Mouse (Mus musculus): ENCODE measurements at regions not wholly inside any gene's neighbourhood (a gene's known extent, or its start where the extent isn't known, plus 50 kb on each side); places are given as distances from the start of the nearest gene placed in this dataset.
A peak's percentile ranks its signal among the peaks of the same experiment; 100 is the strongest.

DNA sequence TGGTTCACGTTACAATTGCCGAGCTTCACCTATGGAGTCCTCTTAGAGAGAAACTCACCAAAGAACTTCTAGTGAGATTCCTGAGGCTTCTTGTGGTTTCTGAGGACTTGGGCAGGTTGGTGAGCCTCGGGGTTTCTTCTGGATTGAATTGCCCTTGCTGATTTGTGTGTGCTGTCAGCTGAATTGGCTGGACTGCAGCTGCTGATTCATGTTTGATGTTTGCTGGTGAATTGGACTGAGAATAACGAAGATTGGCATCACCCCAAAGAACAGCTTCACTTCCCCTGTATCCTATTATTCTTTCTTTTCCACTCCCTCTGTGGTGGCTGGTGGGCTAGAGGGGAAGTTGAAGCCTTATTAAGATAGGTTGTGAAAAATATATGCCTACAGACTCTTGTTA is 158.4 kb downstream of the Syk start:
- H3K4me1 ChIP-seq (replicated peaks) = peaks cover 4% of the 10 kb centered on the region; the same call in 1 of the 2 replicates
- H3K9me3 ChIP-seq = no peaks in the 10 kb centered on the region
- no peaks in the 10 kb centered on the region for H3K27me3 ChIP-seq (replicated peaks)
- ATAC-seq = no peak
- no peak overlapping the region for H3K27ac ChIP-seq
- H3K9ac ChIP-seq = no peak overlapping the region
- H3K4me2 ChIP-seq (replicated peaks) = no peak overlapping the region
- WGBS = 83% methylated on average over 4 of the region's 4 CpGs
- H3K4me3 ChIP-seq (replicated peaks) = no peak overlapping the region
- H3K36me3 ChIP-seq = no peaks in the 10 kb centered on the region

DNA sequence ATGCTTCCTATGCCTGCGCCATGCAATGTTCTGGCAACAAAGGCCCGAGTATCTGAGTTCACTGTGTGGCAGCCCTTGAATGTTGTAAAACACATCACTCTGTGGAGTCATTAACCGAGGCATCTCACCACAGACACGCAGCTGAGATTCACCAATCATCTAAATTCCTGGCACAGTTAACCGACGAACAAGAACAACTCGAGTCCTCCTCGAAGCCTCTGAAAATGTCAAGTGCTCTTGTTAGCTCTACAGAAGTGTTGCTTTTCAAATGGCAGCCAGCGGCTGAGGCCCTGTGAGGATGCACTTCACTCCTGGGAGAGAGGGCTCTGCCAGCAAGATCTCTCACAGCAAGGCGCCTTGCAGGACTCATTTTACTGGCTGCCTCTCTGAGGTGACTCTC is 173.0 kb downstream of the Syk start:
- no peak overlapping the region for H3K27ac ChIP-seq
- H3K4me2 ChIP-seq (replicated peaks) = no peak overlapping the region
- WGBS = 67% methylated on average over 10 of the region's 10 CpGs
- no peak overlapping the region for H3K4me3 ChIP-seq (replicated peaks)
- no peak for ATAC-seq
- H3K9ac ChIP-seq = no peak overlapping the region
- no peaks in the 10 kb centered on the region for H3K27me3 ChIP-seq (replicated peaks)
- no peaks in the 10 kb centered on the region for H3K9me3 ChIP-seq
- H3K36me3 ChIP-seq = no peaks in the 10 kb centered on the region
- no peaks in the 10 kb centered on the region for H3K4me1 ChIP-seq (replicated peaks)

DNA sequence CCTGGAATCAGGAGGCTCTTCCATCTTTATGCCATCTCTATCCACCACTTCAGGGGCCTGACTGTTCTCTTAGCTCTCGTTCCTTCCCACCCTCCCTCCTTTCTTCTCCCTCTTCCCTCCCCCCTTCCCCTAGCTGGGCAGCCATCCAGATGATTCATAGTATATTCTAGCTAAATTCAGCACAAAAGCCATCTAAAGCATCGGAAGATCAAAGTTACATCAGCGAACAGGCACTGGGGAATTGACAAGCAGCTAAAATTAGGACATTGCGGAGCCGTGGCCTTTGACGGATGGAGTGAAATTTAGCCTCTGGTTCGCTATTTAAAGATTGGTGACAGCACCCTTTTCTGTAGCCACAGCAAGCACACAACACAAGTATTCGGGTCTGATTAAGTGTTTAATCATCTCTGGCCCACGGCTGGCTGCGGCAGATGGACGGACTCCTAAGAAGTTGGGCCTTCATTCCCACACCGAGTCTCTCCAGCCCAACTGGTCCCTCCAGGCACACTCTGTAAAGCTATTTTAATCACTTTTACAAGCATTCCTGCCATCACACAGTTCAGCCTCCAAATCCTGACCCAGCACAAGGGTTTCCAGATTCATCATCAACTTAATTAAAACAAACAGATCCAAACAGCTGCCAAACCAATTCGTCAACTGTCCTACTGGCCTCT is 163.8 kb downstream of the Auh start:
- H3K9ac ChIP-seq = no peak overlapping the region

DNA sequence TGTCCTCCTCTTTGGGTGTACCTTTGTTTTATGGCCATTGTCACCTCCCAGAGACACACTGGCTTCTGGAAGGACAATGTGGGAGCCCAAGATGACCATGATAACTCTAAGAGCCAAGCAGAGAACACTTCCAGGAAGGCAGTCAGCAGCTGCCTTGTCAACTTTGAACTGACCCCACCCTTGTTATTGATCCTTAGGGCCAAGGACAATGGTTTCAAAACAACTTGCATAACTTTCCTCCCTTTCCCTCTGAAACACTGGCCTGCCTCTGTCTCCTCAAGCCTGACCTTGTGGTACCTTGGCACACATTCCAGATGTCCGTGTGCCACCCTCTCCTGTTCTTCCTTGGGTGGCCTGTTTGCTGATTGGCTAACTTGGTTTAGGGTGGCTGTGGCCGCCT is 163.2 kb downstream of the Auh start:
- Histone ChIP-seq H3K9ac (no peak overlapping the region), H3K36me3 (no peaks in the 10 kb centered on the region), H3K4me1 (replicated peaks) (peaks cover 29% of the 10 kb centered on the region; the same call in 1 of the 2 replicates), H3K27ac (peak overlapping the region; percentile 65), H3K4me2 (replicated peaks) (no peak overlapping the region), H3K27me3 (replicated peaks) (no peaks in the 10 kb centered on the region), H3K4me3 (replicated peaks) (no peak overlapping the region), H3K9me3 (no peaks in the 10 kb centered on the region)
- WGBS = 73% methylated on average over 2 of the region's 2 CpGs
- peak; percentile 39; the same call in 1 of the 2 replicates for ATAC-seq

More for the DNA sequence above, 163.8 kb downstream of the Auh start:
- H3K27ac ChIP-seq = peak overlapping the region; percentile 65
- peak; percentile 62 for ATAC-seq
- 25% methylated on average over 13 of the region's 13 CpGs for WGBS
- no peak overlapping the region for H3K4me3 ChIP-seq (replicated peaks)
- H3K9me3 ChIP-seq = no peaks in the 10 kb centered on the region
- no peaks in the 10 kb centered on the region for H3K36me3 ChIP-seq
- H3K27me3 ChIP-seq (replicated peaks) = no peaks in the 10 kb centered on the region
- no peak overlapping the region for H3K4me2 ChIP-seq (replicated peaks)
- H3K4me1 ChIP-seq (replicated peaks) = peaks cover 29% of the 10 kb centered on the region; the same call in 1 of the 2 replicates

DNA sequence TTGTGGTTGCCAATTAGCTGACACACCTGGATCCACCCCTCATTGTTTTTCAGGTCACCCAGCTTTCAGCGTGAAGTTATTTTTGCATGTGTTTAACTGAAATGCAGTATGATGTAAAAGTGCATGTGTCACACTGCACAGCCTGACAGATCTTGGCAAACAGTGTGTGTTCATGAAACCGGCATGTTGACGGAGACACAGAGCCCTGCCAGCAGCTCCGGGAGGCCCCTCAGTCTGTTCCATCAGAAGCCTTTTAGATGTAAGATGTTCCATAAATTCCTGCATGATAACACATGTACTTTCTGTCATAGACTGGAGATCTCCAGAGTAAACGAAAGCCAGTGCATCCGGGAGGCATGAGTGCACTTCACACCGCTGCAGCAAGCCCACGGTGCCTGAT is 159.5 kb downstream of the Auh start:
- peaks cover 26% of the 10 kb centered on the region; the same call in 1 of the 2 replicates for H3K4me1 ChIP-seq (replicated peaks)
- 47% methylated on average over 8 of the region's 8 CpGs for WGBS
- H3K9ac ChIP-seq = no peak overlapping the region
- no peak overlapping the region for H3K4me3 ChIP-seq (replicated peaks)
- ATAC-seq = 0 out of 2 replicates have a peak, but pooled peaks have one; percentile 32
- H3K27me3 ChIP-seq (replicated peaks) = no peaks in the 10 kb centered on the region
- no peaks in the 10 kb centered on the region for H3K9me3 ChIP-seq
- no peak overlapping the region for H3K4me2 ChIP-seq (replicated peaks)
- no peak overlapping the region for H3K27ac ChIP-seq
- no peaks in the 10 kb centered on the region for H3K36me3 ChIP-seq

DNA sequence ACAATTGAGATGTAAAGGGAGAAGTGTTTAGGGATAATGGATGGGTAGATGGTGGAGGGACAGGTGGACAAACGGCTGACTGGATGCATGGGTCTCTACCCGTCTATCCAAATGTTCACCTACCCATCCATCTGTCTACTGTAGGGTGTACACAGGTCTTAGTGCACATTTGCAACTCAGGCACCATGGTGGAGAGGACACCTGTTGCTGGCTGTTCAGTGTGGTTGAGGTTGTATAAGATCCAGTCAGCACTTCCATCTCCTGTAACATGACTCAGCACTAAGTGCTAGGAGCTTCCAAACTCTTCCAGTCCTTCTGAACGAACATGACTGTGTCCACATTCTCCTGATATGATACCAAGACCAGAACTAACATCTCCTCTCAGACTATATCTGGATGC is 158.0 kb downstream of the Auh start:
- no peak overlapping the region for H3K27ac ChIP-seq
- H3K4me3 ChIP-seq (replicated peaks) = no peak overlapping the region
- 91% methylated on average over 3 of the region's 3 CpGs for WGBS
- no peaks in the 10 kb centered on the region for H3K27me3 ChIP-seq (replicated peaks)
- peaks cover 11% of the 10 kb centered on the region; the same call in 1 of the 2 replicates for H3K4me1 ChIP-seq (replicated peaks)
- no peak for ATAC-seq
- H3K9me3 ChIP-seq = no peaks in the 10 kb centered on the region
- H3K9ac ChIP-seq = no peak overlapping the region
- H3K36me3 ChIP-seq = no peaks in the 10 kb centered on the region
- H3K4me2 ChIP-seq (replicated peaks) = no peak overlapping the region

DNA sequence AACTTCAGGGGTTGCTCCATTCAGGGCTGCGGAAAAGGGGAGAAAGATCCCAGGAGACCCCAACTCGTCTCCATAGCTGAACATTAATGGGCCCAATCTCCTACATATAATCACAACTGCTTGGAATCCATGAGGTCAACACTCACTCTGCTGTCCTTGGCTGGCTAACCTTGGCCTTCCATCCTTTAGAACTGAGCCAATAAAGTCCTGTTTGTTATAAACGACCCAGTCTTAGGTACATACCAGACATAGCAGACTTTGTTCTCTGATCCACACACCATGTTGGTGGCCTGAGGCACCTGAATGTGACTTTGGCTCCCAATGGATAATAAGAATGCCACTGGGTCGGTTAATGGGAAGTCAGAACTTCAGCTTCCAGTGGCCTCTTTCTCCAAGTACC is 157.4 kb downstream of the Auh start:
- H3K27ac ChIP-seq = no peak overlapping the region
- H3K4me1 ChIP-seq (replicated peaks) = peaks cover 10% of the 10 kb centered on the region; the same call in 1 of the 2 replicates
- H3K36me3 ChIP-seq = no peaks in the 10 kb centered on the region
- H3K9ac ChIP-seq = no peak overlapping the region
- WGBS = 76% methylated on average over 4 of the region's 4 CpGs
- no peak overlapping the region for H3K4me2 ChIP-seq (replicated peaks)
- H3K4me3 ChIP-seq (replicated peaks) = no peak overlapping the region
- H3K27me3 ChIP-seq (replicated peaks) = no peaks in the 10 kb centered on the region
- H3K9me3 ChIP-seq = no peaks in the 10 kb centered on the region
- ATAC-seq = no peak

DNA sequence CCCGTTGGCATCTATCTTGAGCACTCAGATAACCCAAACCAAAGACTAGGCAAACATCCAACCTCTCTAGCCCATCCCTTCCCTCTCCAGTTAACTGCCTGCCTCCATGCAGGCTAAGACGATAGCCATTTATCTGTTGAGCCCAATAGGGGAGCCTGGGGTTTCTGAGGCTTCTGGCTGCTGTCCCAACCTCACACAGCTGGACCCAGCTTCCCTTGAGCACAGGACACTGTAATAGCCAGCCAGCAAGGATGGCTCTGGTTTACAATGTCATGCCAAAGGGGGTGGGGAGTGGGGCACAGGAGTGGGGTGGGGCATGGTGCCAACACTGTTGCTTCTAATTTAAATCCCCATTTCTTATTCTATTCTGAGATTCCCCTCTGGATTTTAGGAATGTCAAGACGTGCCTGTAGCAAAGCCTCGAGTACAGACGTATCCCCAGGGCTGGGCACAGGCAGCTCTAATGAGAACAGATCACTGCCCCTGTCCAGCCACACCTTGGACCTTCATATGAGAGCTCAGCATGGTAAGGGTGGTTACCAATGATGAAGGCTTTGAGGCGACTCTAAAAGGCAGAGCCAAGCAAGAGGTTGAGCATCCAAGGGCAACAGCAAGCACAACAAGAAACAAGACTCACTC is 152.0 kb downstream of the Auh start:
- H3K27ac ChIP-seq = no peak overlapping the region
- no peaks in the 10 kb centered on the region for H3K27me3 ChIP-seq (replicated peaks)
- no peaks in the 10 kb centered on the region for H3K36me3 ChIP-seq
- ATAC-seq = 0 out of 2 replicates have a peak, but pooled peaks have one; percentile 34
- H3K9ac ChIP-seq = no peak overlapping the region
- no peaks in the 10 kb centered on the region for H3K9me3 ChIP-seq
- 55% methylated on average over 6 of the region's 6 CpGs for WGBS
- no peak overlapping the region for H3K4me2 ChIP-seq (replicated peaks)
- no peak overlapping the region for H3K4me3 ChIP-seq (replicated peaks)
- H3K4me1 ChIP-seq (replicated peaks) = peaks cover 5% of the 10 kb centered on the region; the same call in 1 of the 2 replicates

DNA sequence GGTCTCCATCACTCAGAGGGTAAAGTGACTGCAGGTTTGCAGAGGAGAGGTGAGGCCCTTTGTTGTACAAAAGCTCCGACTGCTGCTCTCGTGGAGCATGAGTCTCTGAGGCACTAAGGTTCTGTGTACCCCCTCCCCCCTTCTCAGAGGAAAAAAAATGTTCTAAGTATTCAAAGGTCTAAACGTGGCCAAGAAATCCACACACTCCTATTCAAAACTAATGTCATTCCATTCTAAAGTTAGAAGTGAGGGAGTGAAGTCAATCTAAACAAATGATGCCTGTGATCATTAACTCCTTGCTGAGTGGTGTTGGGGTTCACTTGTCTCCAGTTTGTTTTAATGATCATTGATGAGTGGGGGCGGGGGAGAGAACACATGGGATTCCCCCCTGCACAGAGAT is 150.6 kb downstream of the Auh start:
- Histone ChIP-seq H3K9me3 (no peaks in the 10 kb centered on the region), H3K27me3 (replicated peaks) (no peaks in the 10 kb centered on the region), H3K36me3 (no peaks in the 10 kb centered on the region), H3K27ac (no peak overlapping the region), H3K4me2 (replicated peaks) (no peak overlapping the region), H3K4me3 (replicated peaks) (no peak overlapping the region), H3K4me1 (replicated peaks) (peaks cover 5% of the 10 kb centered on the region; the same call in 1 of the 2 replicates), H3K9ac (no peak overlapping the region)
- WGBS = 27% methylated on average over 4 of the region's 4 CpGs
- ATAC-seq = no peak

Measured in intestine, embryonic 15.5 days (tissue).